Mouse (Mus musculus) right cerebral cortex, adult 18-20 months (tissue): ENCODE results near the gene Nme4.
"Not testable (repeated sequence)": the region's sequence is repeated elsewhere in the genome, so short reads cannot be mapped to it uniquely, and the experiment has no call there.

Source experiments
- DNase-seq: peaks from one replicate; pipeline ENCODE4 v3.0.0; 2022; ENCODE audit warnings: mixed read lengths

Gene Nme4

GRCm38 (mm10) chr17:26113181-26113948, 18.0 kb upstream of the Nme4 start, which contains the start of gene Tmem8:
Gene Tmem8, plus strand, starts transcription at chr17:26113299.
- peak; percentile 72 for DNase-seq

DNA sequence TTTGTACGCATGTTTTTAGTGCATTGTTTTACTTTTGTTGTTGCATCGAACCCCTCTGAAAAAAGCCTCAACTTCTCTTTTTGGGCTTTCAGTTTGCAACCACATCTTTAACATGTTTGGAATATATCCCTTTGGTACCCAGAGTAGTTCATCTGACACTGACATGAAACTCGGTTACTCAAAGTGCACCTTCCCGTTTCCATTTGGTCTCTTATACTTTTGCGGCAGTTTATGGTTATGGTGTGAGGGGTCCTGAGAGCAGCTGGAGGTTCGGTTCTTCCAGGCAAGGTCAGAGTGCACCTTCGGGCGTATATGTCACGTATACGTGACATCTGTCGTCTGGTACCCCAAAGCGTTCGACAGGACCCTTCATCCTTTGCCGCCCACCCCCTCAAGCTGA, 17.3 kb upstream of the Nme4 start:
- DNase-seq, result no peak

DNA sequence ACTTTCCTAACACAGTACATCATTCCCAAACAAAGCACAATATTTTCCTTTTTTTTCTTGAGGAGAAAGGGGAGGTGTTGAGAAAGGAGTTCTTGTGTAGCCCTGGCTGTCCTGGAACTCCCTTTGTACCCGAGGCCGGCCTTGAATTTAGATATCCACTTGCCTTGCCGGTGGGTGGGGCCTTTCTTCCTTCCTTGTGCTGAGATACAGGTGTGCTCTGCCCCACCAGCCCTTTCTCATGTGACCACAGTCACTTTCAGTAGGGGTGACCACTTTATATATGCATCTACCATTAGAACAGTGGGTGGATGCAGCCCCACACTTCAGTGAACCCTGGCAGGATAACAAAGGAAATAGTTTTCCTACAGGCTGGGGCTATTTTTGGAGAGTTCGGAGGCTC, 16.3 kb upstream of the Nme4 start:
- no peak for DNase-seq

DNA sequence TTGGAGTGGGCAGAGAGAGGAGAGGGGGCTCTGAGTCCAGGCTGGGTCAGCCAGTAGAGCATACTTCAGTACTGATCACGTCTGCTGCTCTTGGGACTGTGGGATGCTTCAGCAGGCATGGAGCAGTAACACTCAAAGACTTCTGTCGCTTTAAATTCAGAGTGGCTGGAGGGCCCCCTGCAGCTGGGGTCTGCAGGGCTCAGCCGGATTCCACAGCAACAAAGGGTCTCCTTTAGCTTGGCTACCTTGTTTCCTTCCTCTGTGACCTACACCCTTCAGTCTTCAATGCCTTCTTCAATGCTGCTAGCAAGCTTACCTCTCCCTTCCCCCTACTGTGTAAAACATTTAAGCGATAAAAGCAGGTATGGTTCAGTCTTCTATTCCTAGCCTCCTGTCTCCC, 15.6 kb upstream of the Nme4 start:
- DNase-seq, result no peak

DNA sequence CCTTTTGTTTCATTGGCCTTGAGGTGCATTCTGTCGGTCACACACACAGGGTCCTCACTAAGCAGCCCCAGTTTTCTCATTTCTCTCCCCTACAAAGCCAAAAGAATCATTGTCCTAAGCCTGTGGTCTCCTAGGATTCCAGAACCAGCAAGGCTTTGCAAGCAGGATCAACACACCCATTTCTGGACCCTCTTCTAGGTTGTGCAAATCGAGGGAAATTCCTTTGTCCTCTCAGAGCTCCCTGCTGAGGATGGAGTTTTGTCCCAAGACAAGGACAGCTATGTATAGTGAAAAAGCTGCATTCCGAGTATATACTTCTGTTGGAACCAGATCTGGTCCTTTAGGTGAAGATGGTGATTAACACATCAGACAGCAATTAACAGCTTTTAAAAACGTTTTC, 14.8 kb upstream of the Nme4 start:
- DNase-seq, result no peak

GRCm38 (mm10) chr17:26105619-26106018, 10.2 kb upstream of the Nme4 start:
- no peak for DNase-seq

DNA sequence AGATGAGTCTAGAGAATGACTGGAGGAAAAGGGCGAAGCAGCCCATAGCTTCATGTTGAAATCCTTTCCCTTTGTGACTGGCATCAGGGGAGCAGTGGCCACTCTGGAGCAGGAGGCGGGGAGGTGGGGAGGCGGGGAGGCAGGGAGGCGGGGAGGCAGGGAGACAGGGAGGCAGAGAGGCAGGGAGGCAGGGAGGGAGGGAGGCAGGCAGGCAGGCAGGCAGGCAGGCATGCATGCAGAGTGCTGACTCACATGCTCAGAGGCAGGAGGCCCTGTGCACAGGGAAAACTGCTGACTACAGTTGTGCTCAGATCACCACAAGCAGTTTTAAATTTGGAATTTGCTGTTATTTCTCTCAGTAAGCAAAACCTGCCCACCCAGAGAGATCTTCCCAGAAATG, 6.1 kb upstream of the Nme4 start:
- DNase-seq, result peak; percentile 60

DNA sequence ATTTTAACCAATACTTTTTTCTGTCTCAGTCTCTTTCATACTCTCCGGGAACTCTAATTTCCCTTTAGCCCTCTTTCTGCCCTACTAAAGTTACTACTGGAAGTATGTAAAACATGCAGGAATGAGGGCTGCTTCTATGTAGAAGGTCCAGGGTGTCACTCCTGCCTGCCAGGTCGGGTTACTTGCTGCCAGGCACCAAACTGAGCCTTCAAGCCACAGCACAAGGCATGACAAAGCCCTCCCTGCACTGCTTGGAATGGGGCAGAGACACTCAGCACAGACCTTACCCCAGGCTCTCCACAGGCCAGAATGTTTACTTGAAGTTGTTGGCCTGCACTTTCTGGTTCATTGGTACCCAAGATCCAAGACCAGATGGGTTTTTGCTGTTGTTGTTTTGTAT, 4.8 kb upstream of the Nme4 start:
- DNase-seq, result no peak

DNA sequence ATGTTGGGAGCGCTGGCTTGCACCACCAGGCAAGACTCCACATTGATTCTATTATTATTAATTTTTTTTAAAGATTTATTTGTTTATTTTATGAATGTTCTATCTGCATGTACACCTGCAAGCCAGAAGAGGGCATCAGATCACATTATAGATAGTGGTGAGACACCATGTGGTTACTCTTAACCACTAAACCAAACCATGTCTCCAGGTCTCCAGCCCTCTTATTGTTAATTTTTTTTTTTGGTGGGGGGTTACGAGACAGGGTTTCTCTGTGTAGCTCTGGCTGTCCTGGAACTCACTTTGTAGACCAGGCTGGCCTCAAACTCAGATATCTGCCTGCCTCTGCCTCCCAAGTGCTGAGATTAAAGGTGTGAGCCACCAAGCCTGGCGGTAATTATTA, 3.9 kb upstream of the Nme4 start:
- not testable (repeated sequence) for DNase-seq

DNA sequence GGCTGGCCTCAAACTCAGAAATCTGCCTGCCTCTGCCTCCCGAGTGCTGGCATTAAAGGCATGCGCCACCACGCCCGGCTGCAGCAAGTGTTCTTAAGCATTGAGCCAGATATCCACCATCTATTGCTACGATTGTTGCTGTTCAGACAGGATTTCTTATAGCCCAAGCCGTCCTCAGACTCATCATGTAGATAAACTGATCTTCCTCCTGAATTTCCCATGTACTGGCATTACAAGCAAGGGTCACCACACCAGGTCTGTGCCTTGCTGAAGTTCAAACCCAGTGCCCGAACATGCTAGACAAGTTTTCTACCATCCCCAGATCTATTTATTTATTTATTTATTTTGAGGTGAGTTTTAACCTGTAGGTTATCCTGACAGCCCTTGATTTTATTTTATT, 3.1 kb upstream of the Nme4 start:
- no peak for DNase-seq

DNA sequence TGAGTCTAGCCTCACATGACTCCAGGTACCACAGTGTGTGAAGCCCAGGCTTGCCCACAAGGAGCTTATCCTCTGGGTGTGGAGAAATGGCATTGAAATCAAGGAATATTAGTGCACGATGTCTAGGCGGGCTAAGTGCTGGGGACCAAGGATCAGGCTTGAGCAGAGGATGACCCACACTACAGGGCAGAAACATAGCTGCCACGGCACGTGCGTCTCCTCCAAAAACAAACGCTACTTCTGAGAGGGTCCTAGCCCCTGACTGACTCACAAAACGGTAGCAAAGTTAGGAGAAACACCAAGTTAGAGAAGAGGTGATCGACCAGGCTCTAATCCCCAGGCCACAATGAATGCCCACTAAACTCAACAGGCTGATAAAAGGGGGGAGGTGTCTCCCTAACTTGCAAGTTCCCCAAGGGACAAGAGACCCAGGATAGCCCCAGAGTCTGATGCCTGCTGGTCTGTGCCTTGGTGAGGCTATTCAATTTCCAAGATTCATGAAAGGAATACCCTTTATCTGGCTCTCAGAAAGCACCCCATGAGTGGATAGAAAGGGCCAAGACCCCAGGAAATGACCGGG, 781 bp downstream of the Nme4 start:
- no peak for DNase-seq

GRCm38 (mm10) chr17:26089905-26090632, 5.3 kb downstream of the Nme4 start, which contains the start of gene Decr2:
Gene Decr2, minus strand, starts transcription at chr17:26090337.
- peak; percentile 89 for DNase-seq

DNA sequence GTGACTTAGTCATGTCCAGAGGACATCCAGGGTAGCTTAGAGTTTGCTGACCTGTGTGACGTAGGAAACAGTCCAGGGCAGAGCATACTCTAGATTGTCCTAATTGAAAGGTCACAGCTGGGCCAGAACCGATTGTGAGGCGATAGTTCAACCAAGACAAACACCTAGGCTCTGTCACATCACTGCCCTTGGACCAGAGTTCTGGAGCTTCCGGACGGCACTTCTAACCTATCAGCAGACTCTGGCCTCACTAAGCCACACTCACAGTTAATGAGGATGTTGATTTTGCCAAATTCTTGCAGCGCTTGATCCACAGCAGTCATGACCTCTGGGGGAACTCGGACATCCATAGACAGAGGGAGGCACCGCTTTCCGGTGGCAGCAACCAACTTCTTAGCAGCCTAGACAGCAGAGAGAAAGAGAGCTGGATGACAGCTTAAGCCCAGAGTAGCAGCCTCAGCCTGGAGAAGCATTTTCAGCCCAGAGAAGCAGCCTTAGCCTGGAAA, 8.3 kb downstream of the Nme4 start:
- DNase-seq, result no peak

DNA sequence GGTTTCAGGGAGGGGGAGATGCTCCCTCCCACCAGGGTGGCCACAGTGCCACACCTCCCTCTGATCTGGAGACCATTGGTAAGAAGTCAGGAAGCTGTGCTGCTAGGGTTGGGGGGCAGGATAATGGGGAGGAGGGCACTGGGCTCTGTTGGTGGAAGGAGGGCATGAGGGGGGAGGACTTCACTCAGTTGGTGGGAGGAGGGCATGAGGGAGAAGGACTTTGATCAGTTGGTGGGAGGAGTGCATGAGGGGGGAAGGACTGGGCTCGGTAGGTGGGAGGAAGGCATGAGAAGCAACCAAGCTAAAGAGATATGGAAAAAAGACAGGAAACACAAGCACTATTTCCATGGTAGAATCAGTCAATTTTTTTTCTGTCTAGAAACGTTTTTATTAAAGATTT, 14.5 kb downstream of the Nme4 start:
- no peak for DNase-seq

GRCm38 (mm10) chr17:26078851-26079250, 16.6 kb downstream of the Nme4 start:
- DNase-seq, result no peak

GRCm38 (mm10) chr17:26075246-26075645, 20.2 kb downstream of the Nme4 start:
- DNase-seq, result peak; percentile 86

DNA sequence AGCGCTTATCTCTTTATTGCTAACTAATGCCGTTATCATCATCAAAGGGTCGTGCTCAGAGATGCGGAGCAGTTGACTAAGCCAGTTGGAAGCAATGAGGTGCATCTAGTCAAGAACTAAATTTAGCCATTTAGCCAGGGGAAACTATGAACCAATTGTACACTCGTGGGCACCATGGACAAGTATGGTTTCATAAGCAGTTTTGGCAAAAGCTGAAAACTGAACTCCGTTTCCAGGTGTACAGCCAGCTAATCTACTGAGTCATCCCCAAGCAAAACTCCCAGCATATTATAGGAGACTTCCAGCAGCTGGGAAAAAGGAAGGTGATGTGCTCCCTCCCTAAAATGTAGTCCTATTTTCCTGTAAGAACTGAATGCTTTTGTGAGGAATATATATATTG, 25.3 kb downstream of the Nme4 start:
- no peak for DNase-seq

DNA sequence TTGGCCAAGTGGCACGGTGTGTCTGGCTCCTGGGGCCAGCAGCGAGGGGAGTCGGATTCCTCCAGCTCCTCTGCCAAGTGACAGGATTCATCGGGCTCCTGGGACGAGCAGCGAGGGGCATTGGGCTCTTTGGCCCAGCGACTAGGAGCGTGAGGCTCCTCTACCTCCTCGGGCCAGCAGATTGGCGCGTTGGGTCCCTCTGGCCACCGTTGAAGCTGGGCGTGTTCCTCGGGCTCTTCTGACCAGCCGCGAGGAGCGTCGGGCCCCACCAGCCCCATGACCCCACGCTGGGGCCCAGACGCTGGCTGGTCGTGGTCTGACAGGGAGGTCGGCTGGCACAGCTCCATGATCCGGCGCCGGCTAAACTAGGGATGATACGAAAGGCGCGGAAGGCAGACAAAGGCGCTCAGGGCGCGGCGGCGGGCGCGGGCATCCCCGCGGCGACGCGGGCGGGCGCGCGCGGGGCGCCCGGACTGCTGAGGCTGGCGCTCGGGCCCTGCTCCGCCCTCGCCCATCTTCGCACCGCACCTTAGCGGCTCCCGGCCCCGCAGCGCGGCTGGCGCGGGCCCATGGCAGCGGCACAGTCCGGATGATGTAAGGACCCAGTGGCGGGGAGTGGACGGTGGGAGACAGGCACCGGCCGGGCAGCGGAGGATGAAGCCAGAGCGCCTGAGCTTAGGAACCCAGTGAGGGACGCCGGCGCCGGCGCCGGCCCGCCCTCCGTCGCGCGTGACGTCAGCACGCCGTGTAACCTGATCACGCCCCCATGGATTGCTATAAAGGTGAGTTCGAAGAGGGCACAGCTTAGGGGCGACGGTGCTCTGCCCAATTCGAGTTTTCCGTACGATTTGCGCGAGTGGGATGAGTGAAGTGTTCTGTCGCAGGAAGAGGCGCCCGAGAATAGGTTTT, 26.3 kb downstream of the Nme4 start, which contains the start of gene Rab11fip3:
Gene Rab11fip3 (minus strand): TSS at position 725 of the 909 bp plus-strand sequence.
- DNase-seq, result peak; percentile 85

- no peak for DNase-seq
Observed at GRCm38 (mm10) chr17:26068024-26068830, 27.2 kb downstream of the Nme4 start.

- DNase-seq, result no peak
Observed at GRCm38 (mm10) chr17:26066488-26067020, 28.8 kb downstream of the Nme4 start.

DNA sequence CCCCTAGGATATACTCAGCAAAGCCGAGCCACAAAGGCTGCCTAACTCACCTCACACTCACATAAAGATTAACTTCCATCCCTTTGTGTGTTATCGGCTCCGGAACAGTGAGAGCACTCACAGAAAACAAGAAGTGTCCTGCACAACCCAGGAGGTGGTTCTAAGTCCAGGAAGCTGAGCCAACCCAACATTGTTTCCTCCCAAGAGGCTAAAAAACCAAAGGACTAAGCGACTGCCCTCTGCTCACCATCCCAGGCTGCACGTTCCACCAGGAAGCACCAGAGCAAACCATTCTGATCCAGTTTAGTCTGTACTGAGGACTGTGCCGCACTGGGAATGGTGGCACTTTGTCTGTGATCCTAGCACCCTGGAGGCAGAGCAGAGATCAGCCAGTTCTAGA, 30.5 kb downstream of the Nme4 start:
- DNase-seq, result no peak
